Mouse (Mus musculus) heart, embryonic 14.5 days (tissue): ENCODE measurements at regions not wholly inside any gene's neighbourhood (a gene's known extent, or its start where the extent isn't known, plus 50 kb on each side); places are given as distances from the start of the nearest gene placed in this dataset.

Source experiments
- ATAC-seq: fragments of 200-750 bp; cut with Nextera tagmentation; 2 replicates; pipeline ENCODE4 v1.8.0; 2017; ENCODE audit warnings: low read depth, moderate TSS enrichment; ENCODE audit not compliant: insufficient number of reproducible peaks, insufficient read depth, low FRiP score
- H3K27ac ChIP-seq, 2 experiments: fragments of 200-500 bp in 1 of 2; fragments of 300-500 bp in 1 of 2; sonication (generic) in 1 of 2; replicated peaks in 1 of 2; 2 replicates each; pipeline ENCODE4 v1.5.1; 2012 to 2014; ENCODE audit warnings: low read depth in 2 of 2, low read length in 2 of 2, control low read depth in 1 of 2, mild to moderate bottlenecking in 1 of 2, mixed read lengths in 1 of 2; ENCODE audit not compliant: control insufficient read depth in 1 of 2, insufficient read depth in 1 of 2
- H3K27me3 ChIP-seq: fragments of 300-500 bp; sonication (generic); 2 replicates; pipeline ENCODE4 v1.6.1; 2014; ENCODE audit warnings: mild to moderate bottlenecking, low read length, control low read depth; ENCODE audit not compliant: control insufficient read depth, insufficient read depth
- H3K36me3 ChIP-seq: fragments of 300-500 bp; sonication (generic); 2 replicates; pipeline ENCODE4 v1.6.1; 2014; ENCODE audit warnings: mild to moderate bottlenecking, control low read depth, low read length, mixed read lengths; ENCODE audit not compliant: control insufficient read depth, insufficient read depth
- H3K4me1 ChIP-seq, 2 experiments: fragments of 200-500 bp in 1 of 2; fragments of 300-500 bp in 1 of 2; sonication (generic) in 1 of 2; 2 replicates each; pipeline ENCODE4 v1.6.1; 2012 to 2014; ENCODE audit warnings: low read length in 2 of 2, control low read depth in 1 of 2, mixed read lengths in 1 of 2; ENCODE audit not compliant: control insufficient read depth in 2 of 2, insufficient read depth in 2 of 2
- H3K4me2 ChIP-seq: fragments of 300-500 bp; sonication (generic); 2 replicates; pipeline ENCODE4 v1.6.1; 2014; ENCODE audit warnings: mild to moderate bottlenecking, low read length
- H3K4me3 ChIP-seq, 2 experiments: fragments of 200-500 bp in 1 of 2; fragments of 300-500 bp in 1 of 2; sonication (generic) in 1 of 2; 2 replicates each; pipeline ENCODE4 v1.5.1; 2012 to 2014; ENCODE audit warnings: low read length in 2 of 2, mild to moderate bottlenecking in 2 of 2, control low read depth in 1 of 2, low read depth in 1 of 2, moderate library complexity in 1 of 2; ENCODE audit not compliant: control insufficient read depth in 1 of 2, insufficient read depth in 1 of 2
- H3K9ac ChIP-seq: fragments of 300-500 bp; sonication (generic); 2 replicates; pipeline ENCODE4 v1.6.1; 2014; ENCODE audit warnings: mild to moderate bottlenecking, low read length
- H3K9me3 ChIP-seq: fragments of 300-500 bp; sonication (generic); 2 replicates; pipeline ENCODE4 v1.6.1; 2016; ENCODE audit warnings: low read length, control low read depth; ENCODE audit not compliant: control insufficient read depth
- WGBS: fragments of 180-500 bp; shearing (Covaris S2); extraction: QIAGEN DNeasy Blood & Tissue Kit; methylation state at CpG from one replicate; pipeline ENCODE4 v1.1.7; 2014; 5-methylcytosine and 5-hydroxymethylcytosine counted together

DNA sequence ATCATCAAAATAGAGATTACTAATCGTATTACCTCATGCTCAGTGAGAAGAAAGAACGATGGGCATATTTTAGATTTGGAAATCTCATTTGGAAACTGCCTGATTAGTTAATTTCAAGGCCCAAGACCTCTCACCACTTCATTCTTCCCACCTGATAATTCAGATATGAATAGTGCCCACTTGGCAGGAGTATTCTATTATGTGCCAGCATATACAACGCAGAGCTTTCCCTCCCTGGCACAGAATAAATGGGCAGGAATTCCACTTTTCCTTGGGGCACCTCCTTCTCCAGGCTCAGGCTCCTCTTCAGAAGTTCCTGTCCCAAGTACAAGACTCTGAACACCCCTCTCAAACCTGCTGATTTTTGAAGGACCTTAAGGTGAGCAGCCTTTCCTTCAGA, 308.7 kb downstream of the Elavl2 start:
- no peak overlapping the region for H3K9ac ChIP-seq
- WGBS, result 55% methylated on average over 3 of the region's 3 CpGs
- H3K36me3 ChIP-seq, result no peaks in the 10 kb centered on the region
- H3K27me3 ChIP-seq, result no peaks in the 10 kb centered on the region
- ATAC-seq, result no peak
- no peaks in the 10 kb centered on the region for H3K9me3 ChIP-seq
- H3K27ac ChIP-seq, result no peak overlapping the region
- H3K4me2 ChIP-seq, result no peak overlapping the region
- no peak overlapping the region for H3K4me3 ChIP-seq
- H3K4me1 ChIP-seq, result 0 out of 4 replicates have a peak, but pooled peaks cover 0 to 2% of the 10 kb centered on the region in 2 experiments

GRCm38 (mm10) chr4:91083950-91084349, 316.6 kb downstream of the Elavl2 start:
- WGBS, result 60% methylated on average over 3 of the region's 3 CpGs
- Histone ChIP-seq H3K9me3 (no peaks in the 10 kb centered on the region), H3K27ac (no peak overlapping the region), H3K4me3 (no peak overlapping the region), H3K4me1 (no peaks in the 10 kb centered on the region), H3K27me3 (no peaks in the 10 kb centered on the region), H3K4me2 (no peak overlapping the region), H3K36me3 (no peaks in the 10 kb centered on the region), H3K9ac (no peak overlapping the region)
- no peak for ATAC-seq

GRCm38 (mm10) chr4:91081447-91081846, 319.1 kb downstream of the Elavl2 start:
- Histone ChIP-seq H3K27ac (no peak overlapping the region), H3K27me3 (no peaks in the 10 kb centered on the region), H3K9ac (no peak overlapping the region), H3K4me2 (no peak overlapping the region), H3K4me3 (no peak overlapping the region), H3K4me1 (no peaks in the 10 kb centered on the region), H3K36me3 (no peaks in the 10 kb centered on the region), H3K9me3 (no peaks in the 10 kb centered on the region)
- ATAC-seq, result no peak
- WGBS, result 75% methylated on average over 4 of the region's 4 CpGs

GRCm38 (mm10) chr4:91080620-91081441, 319.8 kb downstream of the Elavl2 start:
- WGBS, result 24% methylated on average over 10 of the region's 10 CpGs

DNA sequence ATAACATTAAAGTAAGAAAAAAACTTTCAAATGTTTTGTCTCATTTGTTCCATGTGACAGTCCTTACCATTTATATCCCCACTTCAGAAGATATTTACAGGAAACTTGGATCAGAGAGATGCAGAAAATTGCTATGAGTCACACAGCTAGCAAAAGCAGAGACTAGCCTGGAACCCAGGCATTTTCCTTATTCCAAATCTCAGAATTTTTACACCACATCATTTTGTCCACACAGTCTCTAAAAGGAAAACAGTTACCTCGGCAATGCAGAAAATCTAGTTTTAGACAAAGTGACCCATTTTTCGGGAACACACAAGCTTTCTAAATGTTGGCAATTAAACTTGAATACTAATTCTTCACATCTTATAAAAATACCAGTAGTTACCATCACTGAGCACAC, 329.3 kb downstream of the Elavl2 start:
- Histone ChIP-seq H3K27ac (no peak overlapping the region), H3K27me3 (no peaks in the 10 kb centered on the region), H3K9me3 (no peaks in the 10 kb centered on the region), H3K9ac (no peak overlapping the region), H3K4me3 (no peak overlapping the region), H3K36me3 (no peaks in the 10 kb centered on the region), H3K4me2 (no peak overlapping the region), H3K4me1 (no peaks in the 10 kb centered on the region)
- 81% methylated on average over 2 of the region's 2 CpGs for WGBS
- ATAC-seq, result no peak

More at GRCm38 (mm10) chr4:91080620-91081441, 319.8 kb downstream of the Elavl2 start:
- no peaks in the 10 kb centered on the region for H3K36me3 ChIP-seq
- H3K4me1 ChIP-seq, result no peaks in the 10 kb centered on the region
- no peak overlapping the region for H3K4me3 ChIP-seq
- H3K27me3 ChIP-seq, result no peaks in the 10 kb centered on the region
- no peaks in the 10 kb centered on the region for H3K9me3 ChIP-seq
- ATAC-seq, result no peak
- H3K9ac ChIP-seq, result no peak overlapping the region
- no peak overlapping the region for H3K27ac ChIP-seq
- H3K4me2 ChIP-seq, result no peak overlapping the region

GRCm38 (mm10) chr4:91060933-91061332, 339.7 kb downstream of the Elavl2 start:
- Histone ChIP-seq H3K27me3 (no peaks in the 10 kb centered on the region), H3K36me3 (no peaks in the 10 kb centered on the region), H3K4me1 (no peaks in the 10 kb centered on the region), H3K4me2 (no peak overlapping the region), H3K9me3 (no peaks in the 10 kb centered on the region), H3K4me3 (no peak overlapping the region), H3K9ac (no peak overlapping the region), H3K27ac (no peak overlapping the region)
- no peak for ATAC-seq
- WGBS, result 60% methylated on average over 2 of the region's 2 CpGs

DNA sequence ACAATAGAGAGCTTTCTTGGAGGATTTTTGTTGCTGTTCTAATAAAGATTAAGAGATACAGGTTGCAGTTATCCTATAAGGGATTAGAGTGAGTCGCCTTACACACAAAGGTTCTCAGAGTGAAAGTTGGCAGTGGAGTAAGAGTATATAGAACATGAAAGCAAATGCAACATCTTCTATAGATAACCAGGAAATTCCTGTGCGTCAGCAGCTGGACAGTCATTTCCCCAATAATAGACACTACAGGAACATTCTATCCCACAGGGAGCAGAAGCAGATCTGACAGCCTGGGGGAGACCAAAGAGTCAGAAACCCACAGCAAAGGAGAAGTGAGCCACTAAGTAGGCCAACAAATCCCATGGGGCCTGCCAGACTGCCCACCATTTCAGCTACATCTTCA, 348.7 kb downstream of the Elavl2 start:
- Histone ChIP-seq H3K9ac (no peak overlapping the region), H3K36me3 (no peaks in the 10 kb centered on the region), H3K4me1 (no peaks in the 10 kb centered on the region), H3K4me3 (no peak overlapping the region), H3K27me3 (no peaks in the 10 kb centered on the region), H3K4me2 (no peak overlapping the region), H3K9me3 (no peaks in the 10 kb centered on the region), H3K27ac (no peak overlapping the region)
- no peak for ATAC-seq
- WGBS, result 43% methylated on average over 2 of the region's 2 CpGs

- Histone ChIP-seq H3K27me3 (no peaks in the 10 kb centered on the region), H3K27ac (no peak overlapping the region), H3K4me1 (no peaks in the 10 kb centered on the region), H3K9ac (no peak overlapping the region), H3K9me3 (no peaks in the 10 kb centered on the region), H3K4me3 (no peak overlapping the region), H3K4me2 (no peak overlapping the region), H3K36me3 (no peaks in the 10 kb centered on the region)
- WGBS, result 79% methylated on average over 2 of the region's 2 CpGs
- no peak for ATAC-seq
Measured at GRCm38 (mm10) chr4:91029462-91029861, 371.1 kb downstream of the Elavl2 start.
